Mouse (Mus musculus) MEL (cell line): ENCODE data around the gene Psmc3ip.

ENCODE experiments used
- CTCF ChIP-seq, 3 experiments: IDR thresholded peaks in 2 of 3; conservative IDR thresholded peaks in 1 of 3; 2 replicates each; pipeline ENCODE4 v1.5.1; 2011 to 2012; ENCODE audit warnings: low read length in 3 of 3, low read depth in 2 of 3, mild to moderate bottlenecking in 2 of 3, improper control_type of control experiment in 1 of 3, inconsistent platforms in 1 of 3, mixed read lengths in 1 of 3, moderate library complexity in 1 of 3; ENCODE audit not compliant: control insufficient read depth in 1 of 3, insufficient read depth in 1 of 3, poor library complexity in 1 of 3, severe bottlenecking in 1 of 3
- GATA1 ChIP-seq: IDR thresholded peaks from 2 replicates; pipeline ENCODE4 v1.6.1; 2011; ENCODE audit warnings: low read depth, low read length, improper control_type of control experiment
- MAFK ChIP-seq: IDR thresholded peaks from 2 replicates; pipeline ENCODE4 v1.6.1; 2011; ENCODE audit warnings: low read depth, mild to moderate bottlenecking, low read length, improper control_type of control experiment, borderline replicate concordance
- MAX ChIP-seq: IDR thresholded peaks from 2 replicates; pipeline ENCODE4 v1.6.1; 2011; ENCODE audit warnings: low read length, improper control_type of control experiment
- POLR2A ChIP-seq, 2 experiments: IDR thresholded peaks; 2 replicates each; pipeline ENCODE4 v1.6.1; 2011 to 2012; ENCODE audit warnings: low read length in 2 of 2, mild to moderate bottlenecking in 2 of 2, control low read depth in 1 of 2, improper control_type of control experiment in 1 of 2, low read depth in 1 of 2, moderate library complexity in 1 of 2; ENCODE audit not compliant: control insufficient read depth in 1 of 2, insufficient read depth in 1 of 2, poor library complexity in 1 of 2
- POLR2AphosphoS2 ChIP-seq: IDR thresholded peaks from 2 replicates; pipeline ENCODE4 v1.6.1; 2011; ENCODE audit warnings: low read length, improper control_type of control experiment
- USF1 ChIP-seq: IDR thresholded peaks from 2 replicates; pipeline ENCODE4 v1.6.1; 2014; ENCODE audit warnings: low read depth, mild to moderate bottlenecking, inconsistent platforms, low read length, improper control_type of control experiment, moderate library complexity
- ZC3H11A ChIP-seq: IDR thresholded peaks from 2 replicates; pipeline ENCODE4 v1.6.1; 2012; ENCODE audit warnings: low read depth, mild to moderate bottlenecking, inconsistent platforms, low read length, improper control_type of control experiment
- ZKSCAN1 ChIP-seq: IDR thresholded peaks from 2 replicates; pipeline ENCODE4 v1.6.1; 2012; ENCODE audit warnings: low read depth, mild to moderate bottlenecking, inconsistent platforms, low read length, improper control_type of control experiment, moderate library complexity
- ZMIZ1 ChIP-seq: IDR thresholded peaks from 2 replicates; pipeline ENCODE4 v1.6.1; 2012; ENCODE audit warnings: low read depth, mild to moderate bottlenecking, inconsistent platforms, low read length, improper control_type of control experiment, moderate library complexity

GRCm38 (mm10) chr11:101110708-101111107 is 15.5 kb upstream of the Psmc3ip start:
- TF ChIP-seq ZMIZ1 (no peak), MAFK (no peak), USF1 (no peak), CTCF (IDR thresholded peaks at IDR 0.05 in 2 of 3, conservative IDR thresholded peaks at IDR 0.05 in 1 of 3; ENCODE audit: control insufficient read depth in 1 of 3, insufficient read depth in 1 of 3, low read depth in 2 of 3, low read length in 3 of 3, poor library complexity in 1 of 3, severe bottlenecking in 1 of 3) (no peak), POLR2A (IDR thresholded peaks at IDR 0.05; ENCODE audit: control insufficient read depth in 1 of 2, insufficient read depth in 1 of 2, low read depth in 1 of 2, low read length in 2 of 2, poor library complexity in 1 of 2) (no peak), MAX (no peak), ZKSCAN1 (no peak), ZC3H11A (no peak), POLR2AphosphoS2 (no peak), GATA1 (no peak)
